Mouse (Mus musculus) kidney, adult 11 months (tissue): ENCODE measurements around the gene Fam181a.

Experiments used
- DNase-seq: peaks from one replicate; pipeline ENCODE4 v3.0.0; 2022

The Fam181a gene

GRCm38 (mm10) chr12:103358951-103359801, 48.4 kb downstream of the Fam181a start:
- DNase-seq: no peak

GRCm38 (mm10) chr12:103360812-103361211, 50.0 kb downstream of the Fam181a start:
- no peak for DNase-seq

GRCm38 (mm10) chr12:103361539-103362307, 50.9 kb downstream of the Fam181a start:
- DNase-seq: no peak

GRCm38 (mm10) chr12:103362336-103362735, 51.6 kb downstream of the Fam181a start:
- no peak for DNase-seq
